Mouse (Mus musculus) cerebellum, postnatal 25 days (tissue): ENCODE data around the gene Gm5089.
A peak's percentile ranks its signal among the peaks of the same experiment; 100 is the strongest.

Experiments used
- DNase-seq, 2 experiments: peaks; one replicate each; pipeline ENCODE4 v3.0.0; 2021; ENCODE audit warnings: mixed read lengths in 2 of 2

Gm5089 gene

GRCm38 (mm10) chr14:122450496-122451382 is at the start of gene Gm5089:
Gene Gm5089, minus strand, starts transcription at chr14:122451115.
- peak; percentile 78 to 83 for DNase-seq

- DNase-seq, result no peak
Measured at GRCm38 (mm10) chr14:122492015-122492414, 41.1 kb upstream of the Gm5089 start.

GRCm38 (mm10) chr14:122491521-122491920 is 40.6 kb upstream of the Gm5089 start:
- no peak for DNase-seq

GRCm38 (mm10) chr14:122490441-122491328 is 39.8 kb upstream of the Gm5089 start, which contains the start of gene Gm10837:
Gene Gm10837, plus strand, starts transcription at chr14:122490586.
- peak; percentile 81 to 84 for DNase-seq

GRCm38 (mm10) chr14:122489686-122490414 is 38.9 kb upstream of the Gm5089 start:
- peak in 1 of 2 experiments; percentile 50 for DNase-seq

GRCm38 (mm10) chr14:122489041-122489440 is 38.1 kb upstream of the Gm5089 start:
- peak; percentile 29 to 47 for DNase-seq

- peak; percentile 58 to 70 for DNase-seq
Measured at GRCm38 (mm10) chr14:122487366-122487765, 36.5 kb upstream of the Gm5089 start.

- no peak for DNase-seq
Measured at GRCm38 (mm10) chr14:122486611-122487010, 35.7 kb upstream of the Gm5089 start.

- peak; percentile 58 to 60 for DNase-seq
Measured at GRCm38 (mm10) chr14:122485635-122486181, 34.8 kb upstream of the Gm5089 start.

- peak; percentile 75 to 78 for DNase-seq
Measured at GRCm38 (mm10) chr14:122484844-122485551, 34.1 kb upstream of the Gm5089 start.

- peak in 1 of 2 experiments; percentile 64 for DNase-seq
Measured at GRCm38 (mm10) chr14:122484458-122484843, 33.5 kb upstream of the Gm5089 start.

GRCm38 (mm10) chr14:122483556-122484421 is 32.9 kb upstream of the Gm5089 start:
- DNase-seq, result peak; percentile 84 to 87

GRCm38 (mm10) chr14:122483024-122483385 is 32.1 kb upstream of the Gm5089 start:
- DNase-seq, result peak in 1 of 2 experiments; percentile 43

- DNase-seq, result peak; percentile 69 to 79
Measured at GRCm38 (mm10) chr14:122482081-122483023, 31.4 kb upstream of the Gm5089 start.

GRCm38 (mm10) chr14:122481181-122481580 is 30.3 kb upstream of the Gm5089 start:
- DNase-seq, result peak; percentile 74 to 81

GRCm38 (mm10) chr14:122480355-122480754 is 29.4 kb upstream of the Gm5089 start:
- DNase-seq, result peak; percentile 36 to 48

- peak; percentile 26 to 35 for DNase-seq
Measured at GRCm38 (mm10) chr14:122479461-122480109, 28.7 kb upstream of the Gm5089 start.

- DNase-seq, result peak; percentile 72 to 82
Measured at GRCm38 (mm10) chr14:122478574-122479011, 27.7 kb upstream of the Gm5089 start.
